Mouse (Mus musculus): ENCODE results near the gene Il1b. TPM values are rescaled to one million over a fixed set of nuclear protein-coding genes. Genes with fewer than 3 reads are reported as not detected.

Il1b gene
- polyA plus RNA-seq, 1 experiment from 2014 or later: 0.22 TPM

- H3K9ac ChIP-seq (ENCODE audit: low read length): no peak overlapping the region
- H3K4me3 ChIP-seq (ENCODE audit: low read depth, low read length): no peak overlapping the region
- DNase-seq (ENCODE audit: low spot score) (no peak), ATAC-seq (ENCODE audit: low FRiP score, low TSS enrichment) (no peak)
- WGBS: 69% methylated on average over 2 of the region's 2 CpGs
- H3K27ac ChIP-seq (replicated peaks): no peak overlapping the region
- no peaks in the 10 kb centered on the region for H3K9me3 ChIP-seq (ENCODE audit: control insufficient read depth, low read length)
- TF ChIP-seq EP300 (optimal IDR thresholded peaks at IDR 0.05): no peak
- H3K4me2 ChIP-seq (replicated peaks; ENCODE audit: low read depth): no peak overlapping the region
- no peaks in the 10 kb centered on the region for H3K27me3 ChIP-seq (ENCODE audit: control insufficient read depth, insufficient read depth, low read length)
- H3K4me1 ChIP-seq (replicated peaks; ENCODE audit: control insufficient read depth, insufficient read depth): no peaks in the 10 kb centered on the region
- no peaks in the 10 kb centered on the region for H3K36me3 ChIP-seq (ENCODE audit: control insufficient read depth, insufficient read depth, low read length)
Measured at GRCm38 (mm10) chr2:129368106-129368505, 2.8 kb downstream of the Il1b start.

GRCm38 (mm10) chr2:129367246-129367645, 3.7 kb downstream of the Il1b start:
- WGBS: 78% methylated on average over 5 of the region's 5 CpGs
- Histone ChIP-seq H3K9me3 (ENCODE audit: control insufficient read depth, low read length) (no peaks in the 10 kb centered on the region), H3K4me3 (ENCODE audit: low read depth, low read length) (no peak overlapping the region), H3K4me1 (replicated peaks; ENCODE audit: control insufficient read depth, insufficient read depth) (no peaks in the 10 kb centered on the region), H3K27me3 (ENCODE audit: control insufficient read depth, insufficient read depth, low read length) (no peaks in the 10 kb centered on the region), H3K36me3 (ENCODE audit: control insufficient read depth, insufficient read depth, low read length) (no peaks in the 10 kb centered on the region), H3K9ac (ENCODE audit: low read length) (no peak overlapping the region), H3K4me2 (replicated peaks; ENCODE audit: low read depth) (no peak overlapping the region), H3K27ac (replicated peaks) (no peak overlapping the region)
- TF ChIP-seq EP300 (optimal IDR thresholded peaks at IDR 0.05): no peak
- TF ChIP-seq CTCF (IDR thresholded peaks at IDR 0.05; ENCODE audit: low read depth): no peak
- no peak for DNase-seq (ENCODE audit: low spot score)
- no peak for ATAC-seq (ENCODE audit: low FRiP score, low TSS enrichment)

- Histone ChIP-seq H3K36me3 (ENCODE audit: control insufficient read depth, insufficient read depth, low read length) (no peaks in the 10 kb centered on the region), H3K4me2 (replicated peaks; ENCODE audit: low read depth) (no peak overlapping the region), H3K4me1 (replicated peaks; ENCODE audit: control insufficient read depth, insufficient read depth) (no peaks in the 10 kb centered on the region), H3K4me3 (ENCODE audit: low read depth, low read length) (no peak overlapping the region), H3K27ac (replicated peaks) (no peak overlapping the region), H3K27me3 (ENCODE audit: control insufficient read depth, insufficient read depth, low read length) (no peaks in the 10 kb centered on the region), H3K9ac (ENCODE audit: low read length) (no peak overlapping the region), H3K9me3 (ENCODE audit: control insufficient read depth, low read length) (no peaks in the 10 kb centered on the region)
- DNase-seq (ENCODE audit: low spot score) (no peak), ATAC-seq (ENCODE audit: low FRiP score, low TSS enrichment) (no peak)
- 69% methylated on average over 3 of the region's 3 CpGs for WGBS
- TF ChIP-seq CTCF (IDR thresholded peaks at IDR 0.05; ENCODE audit: low read depth): no peak
- TF ChIP-seq EP300 (optimal IDR thresholded peaks at IDR 0.05): no peak
Measured at GRCm38 (mm10) chr2:129360975-129361560, 9.9 kb downstream of the Il1b start.

- H3K27me3 ChIP-seq (ENCODE audit: control insufficient read depth, insufficient read depth, low read length): no peaks in the 10 kb centered on the region
- no peak for ATAC-seq (ENCODE audit: low FRiP score, low TSS enrichment)
- TF ChIP-seq EP300 (optimal IDR thresholded peaks at IDR 0.05) (no peak), CTCF (IDR thresholded peaks at IDR 0.05; ENCODE audit: low read depth) (no peak)
- no peaks in the 10 kb centered on the region for H3K9me3 ChIP-seq (ENCODE audit: control insufficient read depth, low read length)
- no peaks in the 10 kb centered on the region for H3K4me1 ChIP-seq (replicated peaks; ENCODE audit: control insufficient read depth, insufficient read depth)
- DNase-seq (ENCODE audit: low spot score): no peak
- 83% methylated on average over 10 of the region's 10 CpGs for WGBS
- no peak overlapping the region for H3K4me2 ChIP-seq (replicated peaks; ENCODE audit: low read depth)
- H3K4me3 ChIP-seq (ENCODE audit: low read depth, low read length): no peak overlapping the region
- no peak overlapping the region for H3K27ac ChIP-seq (replicated peaks)
- no peaks in the 10 kb centered on the region for H3K36me3 ChIP-seq (ENCODE audit: control insufficient read depth, insufficient read depth, low read length)
- H3K9ac ChIP-seq (ENCODE audit: low read length): no peak overlapping the region
Measured at GRCm38 (mm10) chr2:129360197-129360596, 10.7 kb downstream of the Il1b start.

- Histone ChIP-seq H3K27ac (replicated peaks) (no peak overlapping the region), H3K4me2 (replicated peaks; ENCODE audit: low read depth) (no peak overlapping the region), H3K4me3 (ENCODE audit: low read depth, low read length) (no peak overlapping the region), H3K36me3 (ENCODE audit: control insufficient read depth, insufficient read depth, low read length) (no peaks in the 10 kb centered on the region), H3K4me1 (replicated peaks; ENCODE audit: control insufficient read depth, insufficient read depth) (no peaks in the 10 kb centered on the region), H3K9me3 (ENCODE audit: control insufficient read depth, low read length) (no peaks in the 10 kb centered on the region), H3K27me3 (ENCODE audit: control insufficient read depth, insufficient read depth, low read length) (no peaks in the 10 kb centered on the region), H3K9ac (ENCODE audit: low read length) (no peak overlapping the region)
- DNase-seq (ENCODE audit: low spot score) (no peak), ATAC-seq (ENCODE audit: low FRiP score, low TSS enrichment) (no peak)
- TF ChIP-seq CTCF (IDR thresholded peaks at IDR 0.05; ENCODE audit: low read depth) (no peak), EP300 (optimal IDR thresholded peaks at IDR 0.05) (no peak)
- 63% methylated on average over 6 of the region's 6 CpGs for WGBS
Measured at GRCm38 (mm10) chr2:129338138-129338621, 32.8 kb downstream of the Il1b start.

- Histone ChIP-seq H3K4me1 (replicated peaks; ENCODE audit: control insufficient read depth, insufficient read depth) (no peaks in the 10 kb centered on the region), H3K36me3 (ENCODE audit: control insufficient read depth, insufficient read depth, low read length) (no peaks in the 10 kb centered on the region), H3K4me2 (replicated peaks; ENCODE audit: low read depth) (no peak overlapping the region), H3K27ac (replicated peaks) (no peak overlapping the region), H3K4me3 (ENCODE audit: low read depth, low read length) (no peak overlapping the region), H3K9ac (ENCODE audit: low read length) (no peak overlapping the region), H3K27me3 (ENCODE audit: control insufficient read depth, insufficient read depth, low read length) (no peaks in the 10 kb centered on the region), H3K9me3 (ENCODE audit: control insufficient read depth, low read length) (no peaks in the 10 kb centered on the region)
- 56% methylated on average over 4 of the region's 4 CpGs for WGBS
- DNase-seq (ENCODE audit: low spot score) (no peak), ATAC-seq (ENCODE audit: low FRiP score, low TSS enrichment) (no peak)
- no peak for TF ChIP-seq CTCF (IDR thresholded peaks at IDR 0.05; ENCODE audit: low read depth)
- TF ChIP-seq EP300 (optimal IDR thresholded peaks at IDR 0.05): no peak
Measured at GRCm38 (mm10) chr2:129333471-129333870, 37.5 kb downstream of the Il1b start.

Data from stomach, postnatal 0 days (tissue).